Mouse (Mus musculus) E14TG2a.4 (cell line): ENCODE data around the gene Fabp1.

Experiments used
- H3K27me3 ChIP-seq: 2 replicates; pipeline ENCODE4 v1.6.1; 2014; ENCODE audit warnings: low read length, control low read depth; ENCODE audit not compliant: insufficient read depth
- H3K36me3 ChIP-seq: 2 replicates; pipeline ENCODE4 v1.6.1; 2014; ENCODE audit warnings: low read length, control low read depth; ENCODE audit not compliant: insufficient read depth
- H3K4me1 ChIP-seq: replicated peaks from 2 replicates; pipeline ENCODE4 v1.6.1; 2014; ENCODE audit warnings: low read depth, low read length, control low read depth
- H3K4me3 ChIP-seq: replicated peaks from 2 replicates; pipeline ENCODE4 v1.5.1; 2014; ENCODE audit warnings: mild to moderate bottlenecking, low read length
- H3K9me3 ChIP-seq: 2 replicates; pipeline ENCODE4 v1.6.1; 2014; ENCODE audit warnings: low read length, control low read depth
- CTCF ChIP-seq: conservative IDR thresholded peaks from 2 replicates; pipeline ENCODE4 v1.5.1; 2014; ENCODE audit warnings: low read length
- NANOG ChIP-seq: IDR thresholded peaks from 2 replicates; pipeline ENCODE4 v1.6.1; 2014; ENCODE audit warnings: borderline replicate concordance, low read length, mixed read lengths
- POU5F1 ChIP-seq: IDR thresholded peaks from 2 replicates; pipeline ENCODE4 v1.6.1; 2014; ENCODE audit warnings: low read length, borderline replicate concordance

The Fabp1 gene

DNA sequence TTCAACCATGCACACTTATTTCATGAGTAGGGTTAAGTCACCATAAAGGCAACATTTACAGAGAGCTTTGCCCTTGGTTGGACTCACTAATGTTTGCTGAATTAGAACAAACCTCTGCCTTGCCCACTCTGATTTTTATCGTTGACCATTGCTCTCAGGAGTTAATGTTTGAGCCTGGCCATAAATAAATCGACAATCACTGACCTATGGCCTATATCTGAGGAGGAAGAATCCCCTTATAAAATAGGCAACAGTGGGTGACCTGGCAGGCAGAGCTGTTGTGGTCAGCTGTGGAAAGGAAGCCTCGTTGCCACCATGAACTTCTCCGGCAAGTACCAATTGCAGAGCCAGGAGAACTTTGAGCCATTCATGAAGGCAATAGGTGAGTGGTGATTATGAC lies at the start of gene Fabp1:
Gene Fabp1 (plus strand): TSS at position 216 of the 400 bp plus-strand sequence.
- Histone ChIP-seq H3K9me3 (no peaks in the 10 kb centered on the region), H3K27me3 (peaks cover 26% of the 10 kb centered on the region), H3K4me1 (peaks cover 33% of the 10 kb centered on the region), H3K4me3 (no peak within 1 kb of the TSS), H3K36me3 (no peaks in the 10 kb centered on the region)
- no peak for TF ChIP-seq POU5F1
- TF ChIP-seq CTCF, result no peak
- no peak for TF ChIP-seq NANOG

DNA sequence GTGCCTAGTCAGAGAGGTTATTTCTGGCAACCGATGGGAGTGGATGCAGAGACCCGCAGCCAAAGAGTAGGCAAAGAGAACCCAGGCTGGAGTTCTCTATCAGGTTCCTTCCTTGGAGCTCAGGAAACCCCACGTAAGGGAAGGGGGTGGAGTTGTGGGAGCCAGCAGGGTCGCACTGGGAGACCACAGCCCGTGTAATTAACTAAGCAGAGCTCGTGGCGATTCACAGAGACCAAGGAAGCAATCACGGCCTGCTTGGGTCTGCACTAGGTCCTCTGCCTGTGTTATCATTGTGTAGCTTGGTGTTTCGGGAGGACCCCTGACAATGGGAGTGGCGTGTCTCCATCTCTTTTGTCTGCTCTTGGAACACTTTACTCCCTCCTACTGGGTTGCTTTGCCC lies 48.5 kb upstream of the Fabp1 start:
- no peak overlapping the region; the same call in 1 of the 2 replicates for H3K4me3 ChIP-seq
- H3K4me1 ChIP-seq, result peaks cover 56% of the 10 kb centered on the region
- no peaks in the 10 kb centered on the region for H3K9me3 ChIP-seq
- TF ChIP-seq POU5F1 (no peak), NANOG (no peak), CTCF (no peak)
- no peaks in the 10 kb centered on the region for H3K27me3 ChIP-seq
- H3K36me3 ChIP-seq, result no peaks in the 10 kb centered on the region

DNA sequence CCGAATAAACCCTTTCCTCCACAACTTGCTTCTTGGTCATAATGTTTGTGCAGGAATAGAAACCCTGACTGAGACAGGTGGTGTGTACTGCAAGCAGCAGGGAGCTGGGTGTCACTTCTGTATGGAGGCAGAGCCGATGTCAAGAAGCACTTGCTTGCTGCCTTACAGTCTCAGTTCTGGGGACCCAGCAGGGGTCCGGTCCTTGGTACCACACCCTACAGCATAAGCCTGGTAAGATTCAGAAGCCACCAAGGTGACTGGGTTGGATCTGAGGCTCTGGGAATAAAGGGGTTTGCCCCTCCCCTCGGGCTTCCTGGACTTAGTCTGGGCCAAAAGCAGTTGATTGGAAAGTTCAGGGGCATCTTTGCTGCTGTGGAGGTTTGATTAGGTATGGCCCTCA lies 46.1 kb upstream of the Fabp1 start:
- no peak overlapping the region for H3K4me3 ChIP-seq
- no peaks in the 10 kb centered on the region for H3K27me3 ChIP-seq
- H3K4me1 ChIP-seq, result peaks cover 41% of the 10 kb centered on the region
- H3K36me3 ChIP-seq, result no peaks in the 10 kb centered on the region
- H3K9me3 ChIP-seq, result 0 out of 2 replicates have a peak, but pooled peaks cover 2% of the 10 kb centered on the region
- TF ChIP-seq NANOG (no peak), CTCF (no peak), POU5F1 (no peak)

DNA sequence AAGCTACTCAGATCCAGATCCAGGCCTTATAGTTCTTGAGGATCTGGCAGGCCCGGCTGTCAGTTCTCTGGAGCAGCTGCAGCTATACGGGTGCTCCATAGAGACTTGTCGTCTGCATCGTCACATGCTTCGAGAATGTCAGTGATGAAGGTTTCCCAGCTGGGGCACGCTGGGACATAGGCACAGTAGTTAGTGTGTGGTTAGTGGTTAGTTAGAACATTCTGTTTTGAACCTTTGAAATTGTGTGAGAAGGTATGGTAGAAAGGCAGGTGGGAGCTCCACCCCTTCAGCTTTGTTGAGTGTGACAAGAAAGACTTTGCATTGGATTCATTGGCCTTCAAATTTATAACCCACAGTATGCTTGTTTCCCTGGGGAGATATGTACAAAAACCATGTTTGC lies 44.8 kb upstream of the Fabp1 start:
- TF ChIP-seq POU5F1 (no peak), CTCF (no peak)
- peaks cover 28% of the 10 kb centered on the region for H3K4me1 ChIP-seq
- 0 out of 2 replicates have a peak, but pooled peaks cover 3% of the 10 kb centered on the region for H3K9me3 ChIP-seq

DNA sequence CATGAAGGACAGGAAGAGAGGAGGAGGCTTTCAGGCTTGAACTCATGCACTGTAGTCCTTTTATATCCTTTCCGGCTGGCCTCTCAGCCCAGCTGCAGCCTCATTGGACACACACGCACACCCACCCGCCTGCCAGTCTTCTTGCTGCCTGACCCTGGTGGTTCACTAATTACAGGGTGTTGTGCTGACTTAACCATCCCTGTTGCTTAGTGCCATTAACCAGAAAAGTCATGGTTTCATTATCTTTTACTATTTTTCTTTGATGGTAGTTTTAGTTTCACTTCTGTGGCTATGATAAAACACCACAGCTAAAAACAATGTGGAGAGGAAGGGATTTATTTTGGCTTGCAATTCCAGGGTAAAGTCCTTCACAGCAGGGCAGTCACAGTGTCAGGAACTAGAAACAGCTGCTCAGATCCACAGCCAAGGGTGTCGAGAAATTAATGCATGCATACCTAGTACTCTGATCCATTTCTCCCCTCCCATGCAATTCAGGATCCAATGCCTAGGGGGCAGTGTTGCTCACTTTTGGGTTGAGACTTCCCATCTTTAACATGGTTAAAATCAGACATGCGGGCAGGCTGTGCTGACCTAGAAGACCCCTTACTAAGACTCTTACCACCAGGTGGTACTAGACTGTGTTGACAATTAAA lies 42.8 kb upstream of the Fabp1 start:
- H3K4me1 ChIP-seq, result peaks cover 14% of the 10 kb centered on the region
- TF ChIP-seq NANOG (no peak), POU5F1 (no peak), CTCF (peak; percentile 96)

More for the DNA sequence above, 44.8 kb upstream of the Fabp1 start:
- Histone ChIP-seq H3K4me3 (no peak overlapping the region), H3K36me3 (no peaks in the 10 kb centered on the region), H3K27me3 (no peaks in the 10 kb centered on the region)

DNA sequence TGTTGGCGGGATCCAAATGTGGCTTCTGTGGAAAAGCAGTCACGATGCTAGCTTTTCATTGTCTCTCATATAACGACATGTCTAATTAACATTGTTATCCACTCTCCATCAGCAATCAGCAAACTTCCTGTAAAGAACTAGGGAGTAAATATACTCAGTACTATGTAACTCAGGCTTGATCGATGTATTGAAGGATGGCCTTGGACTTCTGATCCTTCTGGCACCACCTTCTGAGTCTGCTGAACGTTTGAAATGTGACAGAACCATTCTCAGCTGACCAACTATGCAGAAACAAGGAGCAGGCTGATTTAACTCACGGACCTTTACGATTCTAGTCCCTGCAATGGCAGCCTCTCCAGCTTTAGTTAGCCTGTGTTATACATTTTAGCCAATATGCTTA lies 38.3 kb upstream of the Fabp1 start:
- TF ChIP-seq CTCF, result no peak
- TF ChIP-seq POU5F1, result no peak
- TF ChIP-seq NANOG, result no peak
- Histone ChIP-seq H3K4me3 (no peak overlapping the region), H3K36me3 (no peaks in the 10 kb centered on the region), H3K9me3 (0 out of 2 replicates have a peak, but pooled peaks cover 3% of the 10 kb centered on the region), H3K27me3 (no peaks in the 10 kb centered on the region), H3K4me1 (peaks cover 13% of the 10 kb centered on the region)

More for the DNA sequence above, 42.8 kb upstream of the Fabp1 start:
- no peaks in the 10 kb centered on the region for H3K36me3 ChIP-seq
- no peaks in the 10 kb centered on the region for H3K27me3 ChIP-seq
- no peak overlapping the region for H3K4me3 ChIP-seq
- 0 out of 2 replicates have a peak, but pooled peaks cover 3% of the 10 kb centered on the region for H3K9me3 ChIP-seq

DNA sequence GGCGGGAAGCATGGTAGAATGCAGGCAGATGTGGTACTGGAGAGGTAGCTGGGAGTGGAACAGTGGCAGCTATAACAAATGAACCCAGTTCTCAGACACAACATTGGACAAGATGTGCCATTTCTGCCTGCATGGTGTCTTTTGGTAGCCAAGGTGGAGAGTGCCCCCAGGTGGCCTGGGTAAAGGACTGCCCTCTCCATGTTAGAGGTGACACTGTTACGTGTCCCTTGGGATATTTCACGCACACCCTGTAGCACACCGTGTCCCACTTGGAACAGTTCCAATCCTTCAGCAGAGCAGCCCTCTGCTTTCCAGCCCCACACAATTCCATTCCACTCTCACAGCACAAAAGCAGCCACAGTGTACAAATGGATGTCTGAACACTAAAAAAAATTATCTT lies 37.4 kb upstream of the Fabp1 start:
- H3K36me3 ChIP-seq, result no peaks in the 10 kb centered on the region
- peaks cover 13% of the 10 kb centered on the region for H3K4me1 ChIP-seq
- H3K9me3 ChIP-seq, result 0 out of 2 replicates have a peak, but pooled peaks cover 3% of the 10 kb centered on the region
- no peak overlapping the region for H3K4me3 ChIP-seq
- TF ChIP-seq POU5F1 (no peak), CTCF (peak; percentile 17; the same call in 1 of the 2 replicates)
- H3K27me3 ChIP-seq, result no peaks in the 10 kb centered on the region

DNA sequence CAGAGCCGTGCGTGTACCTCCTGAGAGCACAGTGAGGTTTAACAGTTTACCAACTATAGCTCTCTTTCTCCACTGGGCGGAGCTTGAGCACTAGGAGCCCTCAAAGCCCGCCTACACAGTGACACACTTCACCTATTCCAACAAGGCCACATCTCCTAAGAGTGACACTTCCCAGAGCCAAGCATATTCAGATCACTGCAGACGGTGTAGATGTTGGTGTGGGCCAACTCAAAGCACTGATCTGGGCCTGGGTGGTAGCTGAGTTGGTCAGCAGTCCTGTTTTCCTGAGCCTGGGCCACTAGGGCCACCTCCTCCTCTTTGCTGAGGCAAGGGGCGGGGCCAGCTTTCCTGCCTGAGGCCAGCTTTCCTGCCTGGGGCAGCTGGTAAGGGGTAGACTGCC lies 35.2 kb upstream of the Fabp1 start:
- Histone ChIP-seq H3K4me1 (peaks cover 10% of the 10 kb centered on the region), H3K9me3 (no peaks in the 10 kb centered on the region), H3K36me3 (no peaks in the 10 kb centered on the region), H3K4me3 (peak overlapping the region; percentile 17; the same call in 1 of the 2 replicates), H3K27me3 (no peaks in the 10 kb centered on the region)
- no peak for TF ChIP-seq POU5F1
- TF ChIP-seq NANOG, result no peak
- TF ChIP-seq CTCF, result no peak

DNA sequence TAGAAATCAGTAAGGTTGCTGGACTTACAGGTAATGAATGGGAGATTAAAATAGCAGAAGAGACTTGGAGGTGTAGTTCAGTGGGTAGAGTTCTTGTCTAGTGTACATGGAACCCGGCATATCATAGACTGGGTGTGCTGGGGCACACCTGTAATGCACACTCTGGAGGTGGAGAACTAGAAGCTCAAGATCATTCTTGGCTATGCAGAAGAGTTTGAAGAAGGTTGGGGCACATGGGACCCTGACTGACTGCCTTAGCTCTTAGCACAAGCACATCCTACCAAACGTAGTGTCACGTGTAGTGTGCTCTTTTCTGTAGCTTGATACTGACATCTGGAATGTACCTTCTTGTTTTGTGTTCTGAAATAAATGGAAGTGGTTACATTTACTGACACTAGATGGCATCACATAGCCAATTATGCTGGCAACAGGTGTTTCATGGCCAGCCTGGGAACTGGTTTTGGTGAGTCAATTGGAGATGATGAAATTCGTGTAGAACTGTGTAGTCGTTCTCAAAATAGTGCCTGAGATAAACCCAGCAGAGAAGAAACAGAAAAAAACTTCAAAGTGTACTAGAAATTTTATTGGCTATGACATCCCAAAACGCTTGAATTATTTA lies 33.0 kb upstream of the Fabp1 start:
- TF ChIP-seq CTCF (peak; percentile 48), POU5F1 (no peak)
- Histone ChIP-seq H3K27me3 (no peaks in the 10 kb centered on the region), H3K36me3 (no peaks in the 10 kb centered on the region), H3K4me3 (no peak overlapping the region), H3K4me1 (peaks cover 10% of the 10 kb centered on the region), H3K9me3 (no peaks in the 10 kb centered on the region)
